Mouse (Mus musculus): ENCODE measurements around the gene Rfx2. TPM values are rescaled to one million over a fixed set of nuclear protein-coding genes. Genes with fewer than 3 reads are reported as not detected.

Gene Rfx2
- polyA plus RNA-seq, 1 experiment, result 0.86 TPM

- no peak overlapping the region for H3K4me3 ChIP-seq (ENCODE audit: insufficient read depth, low read length)
- no peak for TF ChIP-seq CTCF (IDR thresholded peaks at IDR 0.05; ENCODE audit: borderline replicate concordance, insufficient read depth, low read length)
- no peak for TF ChIP-seq POLR2A (IDR thresholded peaks at IDR 0.05; ENCODE audit: low read depth, low read length)
- H3K27ac ChIP-seq (ENCODE audit: insufficient read depth, low read length), result no peak overlapping the region
Measured at GRCm38 (mm10) chr17:56799276-56799675, 31.5 kb downstream of the Rfx2 start.

GRCm38 (mm10) chr17:56793614-56794319 is 37.0 kb downstream of the Rfx2 start:
- H3K4me3 ChIP-seq (ENCODE audit: insufficient read depth, low read length), result no peak overlapping the region
- H3K27ac ChIP-seq (ENCODE audit: insufficient read depth, low read length), result no peak overlapping the region
- TF ChIP-seq POLR2A (IDR thresholded peaks at IDR 0.05; ENCODE audit: low read depth, low read length) (no peak), CTCF (IDR thresholded peaks at IDR 0.05; ENCODE audit: borderline replicate concordance, insufficient read depth, low read length) (no peak)
- no peaks in the 10 kb centered on the region for H3K4me1 ChIP-seq (ENCODE audit: control insufficient read depth, insufficient read depth, low read length)

More at GRCm38 (mm10) chr17:56799276-56799675, 31.5 kb downstream of the Rfx2 start:
- no peaks in the 10 kb centered on the region for H3K4me1 ChIP-seq (ENCODE audit: control insufficient read depth, insufficient read depth, low read length)

GRCm38 (mm10) chr17:56792588-56792987 is 38.2 kb downstream of the Rfx2 start:
- H3K27ac ChIP-seq (ENCODE audit: insufficient read depth, low read length), result no peak overlapping the region
- TF ChIP-seq CTCF (IDR thresholded peaks at IDR 0.05; ENCODE audit: borderline replicate concordance, insufficient read depth, low read length) (no peak), POLR2A (IDR thresholded peaks at IDR 0.05; ENCODE audit: low read depth, low read length) (no peak)
- no peak overlapping the region for H3K4me3 ChIP-seq (ENCODE audit: insufficient read depth, low read length)
- no peaks in the 10 kb centered on the region for H3K4me1 ChIP-seq (ENCODE audit: control insufficient read depth, insufficient read depth, low read length)

- Histone ChIP-seq H3K4me3 (ENCODE audit: insufficient read depth, low read length) (no peak overlapping the region), H3K4me1 (ENCODE audit: control insufficient read depth, insufficient read depth, low read length) (no peaks in the 10 kb centered on the region), H3K27ac (ENCODE audit: insufficient read depth, low read length) (no peak overlapping the region)
- TF ChIP-seq POLR2A (IDR thresholded peaks at IDR 0.05; ENCODE audit: low read depth, low read length), result no peak
- TF ChIP-seq CTCF (IDR thresholded peaks at IDR 0.05; ENCODE audit: borderline replicate concordance, insufficient read depth, low read length), result no peak
Measured at GRCm38 (mm10) chr17:56789286-56789685, 41.5 kb downstream of the Rfx2 start.

GRCm38 (mm10) chr17:56788886-56789285 is 41.9 kb downstream of the Rfx2 start:
- TF ChIP-seq CTCF (IDR thresholded peaks at IDR 0.05; ENCODE audit: borderline replicate concordance, insufficient read depth, low read length), result no peak
- no peak for TF ChIP-seq POLR2A (IDR thresholded peaks at IDR 0.05; ENCODE audit: low read depth, low read length)
- H3K27ac ChIP-seq (ENCODE audit: insufficient read depth, low read length), result no peak overlapping the region
- no peaks in the 10 kb centered on the region for H3K4me1 ChIP-seq (ENCODE audit: control insufficient read depth, insufficient read depth, low read length)
- no peak overlapping the region for H3K4me3 ChIP-seq (ENCODE audit: insufficient read depth, low read length)

GRCm38 (mm10) chr17:56780291-56780978 is 50.4 kb downstream of the Rfx2 start:
- H3K4me1 ChIP-seq (ENCODE audit: control insufficient read depth, insufficient read depth, low read length), result no peaks in the 10 kb centered on the region

GRCm38 (mm10) chr17:56778779-56779362 is 51.9 kb downstream of the Rfx2 start:
- TF ChIP-seq CTCF (IDR thresholded peaks at IDR 0.05; ENCODE audit: borderline replicate concordance, insufficient read depth, low read length), result no peak
- TF ChIP-seq POLR2A (IDR thresholded peaks at IDR 0.05; ENCODE audit: low read depth, low read length), result no peak
- no peak overlapping the region for H3K4me3 ChIP-seq (ENCODE audit: insufficient read depth, low read length)
- no peaks in the 10 kb centered on the region for H3K4me1 ChIP-seq (ENCODE audit: control insufficient read depth, insufficient read depth, low read length)
- H3K27ac ChIP-seq (ENCODE audit: insufficient read depth, low read length), result no peak overlapping the region

More at GRCm38 (mm10) chr17:56780291-56780978, 50.4 kb downstream of the Rfx2 start:
- Histone ChIP-seq H3K4me3 (ENCODE audit: insufficient read depth, low read length) (no peak overlapping the region), H3K27ac (ENCODE audit: insufficient read depth, low read length) (no peak overlapping the region)
- TF ChIP-seq POLR2A (IDR thresholded peaks at IDR 0.05; ENCODE audit: low read depth, low read length) (no peak), CTCF (IDR thresholded peaks at IDR 0.05; ENCODE audit: borderline replicate concordance, insufficient read depth, low read length) (no peak)

GRCm38 (mm10) chr17:56777568-56777967 is 53.2 kb downstream of the Rfx2 start:
- H3K4me3 ChIP-seq (ENCODE audit: insufficient read depth, low read length), result no peak overlapping the region
- no peaks in the 10 kb centered on the region for H3K4me1 ChIP-seq (ENCODE audit: control insufficient read depth, insufficient read depth, low read length)
- TF ChIP-seq CTCF (IDR thresholded peaks at IDR 0.05; ENCODE audit: borderline replicate concordance, insufficient read depth, low read length) (no peak), POLR2A (IDR thresholded peaks at IDR 0.05; ENCODE audit: low read depth, low read length) (no peak)
- no peak overlapping the region for H3K27ac ChIP-seq (ENCODE audit: insufficient read depth, low read length)

- TF ChIP-seq POLR2A (IDR thresholded peaks at IDR 0.05; ENCODE audit: low read depth, low read length), result no peak
- no peak for TF ChIP-seq CTCF (IDR thresholded peaks at IDR 0.05; ENCODE audit: borderline replicate concordance, insufficient read depth, low read length)
- Histone ChIP-seq H3K4me1 (ENCODE audit: control insufficient read depth, insufficient read depth, low read length) (no peaks in the 10 kb centered on the region), H3K27ac (ENCODE audit: insufficient read depth, low read length) (no peak within 1 kb of the TSS), H3K4me3 (ENCODE audit: insufficient read depth, low read length) (no peak within 1 kb of the TSS)
Measured at GRCm38 (mm10) chr17:56769950-56770349, 60.9 kb downstream of the Rfx2 start, which contains the start of gene Prr22. Gene Prr22 (plus strand): TSS chr17:56770250.

GRCm38 (mm10) chr17:56768941-56769340 is 61.9 kb downstream of the Rfx2 start:
- TF ChIP-seq POLR2A (IDR thresholded peaks at IDR 0.05; ENCODE audit: low read depth, low read length) (no peak), CTCF (IDR thresholded peaks at IDR 0.05; ENCODE audit: borderline replicate concordance, insufficient read depth, low read length) (no peak)
- H3K4me3 ChIP-seq (ENCODE audit: insufficient read depth, low read length), result no peak overlapping the region
- no peak overlapping the region for H3K27ac ChIP-seq (ENCODE audit: insufficient read depth, low read length)
- H3K4me1 ChIP-seq (ENCODE audit: control insufficient read depth, insufficient read depth, low read length), result no peaks in the 10 kb centered on the region
